Mouse (Mus musculus): ENCODE results near the gene Cog7.

DNA sequence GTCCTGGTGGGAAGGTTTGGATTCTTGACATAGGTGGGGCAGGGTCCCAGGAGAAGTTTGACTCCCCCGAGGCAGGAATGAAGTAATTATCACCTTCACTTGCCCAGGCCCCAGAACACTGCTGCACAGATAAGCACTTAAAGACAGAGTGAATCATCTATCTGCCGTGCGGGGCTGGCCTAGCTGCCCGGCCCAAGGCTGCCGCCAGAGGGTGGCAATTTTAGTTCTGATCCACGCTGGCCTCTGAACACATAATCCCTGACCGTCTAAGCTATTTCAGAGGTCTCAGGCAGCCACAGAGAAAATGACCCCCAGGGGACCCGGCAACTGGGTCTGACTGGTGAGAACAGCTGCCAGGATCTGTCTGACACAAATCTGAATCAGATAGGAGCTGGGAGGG, 33.6 kb upstream of the Cog7 start:
- TF ChIP-seq CTCF (IDR thresholded peaks at IDR 0.05; ENCODE audit: control insufficient read depth, insufficient read depth, insufficient read length) (peak; percentile 34), MAX (IDR thresholded peaks at IDR 0.05) (no peak), USF1 (IDR thresholded peaks at IDR 0.05; ENCODE audit: low read depth) (no peak), CEBPB (IDR thresholded peaks at IDR 0.05; ENCODE audit: low read depth) (no peak), MYOD1 (IDR thresholded peaks at IDR 0.05; ENCODE audit: control insufficient read depth, insufficient read length, low read depth) (peak; percentile 91)

All from C2C12 (cell line).